Mouse (Mus musculus) E14TG2a.4 (cell line): ENCODE data around the gene Hfe2.

ENCODE experiments used
- CTCF ChIP-seq: conservative IDR thresholded peaks from 2 replicates; pipeline ENCODE4 v1.5.1; 2014; ENCODE audit warnings: low read length
- POU5F1 ChIP-seq: IDR thresholded peaks from 2 replicates; pipeline ENCODE4 v1.6.1; 2014; ENCODE audit warnings: low read length, borderline replicate concordance

GRCm38 (mm10) chr3:96570643-96571042, 45.7 kb downstream of the Hfe2 start:
- TF ChIP-seq CTCF (no peak), POU5F1 (no peak)
